Mouse (Mus musculus): ENCODE measurements at regions not wholly inside any gene's neighbourhood (a gene's known extent, or its start where the extent isn't known, plus 50 kb on each side); places are given as distances from the start of the nearest gene placed in this dataset.

GRCm38 (mm10) chr13:32603925-32604590 is 179.7 kb downstream of the Mylk4 start:
- Histone ChIP-seq H3K4me2 (ENCODE audit: low read depth, low read length, severe bottlenecking) (no peak overlapping the region), H3K27ac (ENCODE audit: low read depth, low read length) (no peak overlapping the region), H3K9me3 (ENCODE audit: control insufficient read depth, low read length) (no peaks in the 10 kb centered on the region), H3K27me3 (ENCODE audit: control insufficient read depth, insufficient read depth, low read length) (no peaks in the 10 kb centered on the region), H3K36me3 (ENCODE audit: control insufficient read depth, insufficient read depth, low read length) (no peaks in the 10 kb centered on the region), H3K4me3 (ENCODE audit: low read depth, low read length) (no peak overlapping the region), H3K4me1 (replicated peaks; ENCODE audit: control insufficient read depth, insufficient read depth, low read length) (no peaks in the 10 kb centered on the region), H3K9ac (ENCODE audit: low read length) (no peak overlapping the region)
- ATAC-seq (replicated peaks; ENCODE audit: low FRiP score) (no peak), DNase-seq (ENCODE audit: low spot score) (no peak)
- 84% methylated on average over 8 of the region's 8 CpGs for WGBS

DNA sequence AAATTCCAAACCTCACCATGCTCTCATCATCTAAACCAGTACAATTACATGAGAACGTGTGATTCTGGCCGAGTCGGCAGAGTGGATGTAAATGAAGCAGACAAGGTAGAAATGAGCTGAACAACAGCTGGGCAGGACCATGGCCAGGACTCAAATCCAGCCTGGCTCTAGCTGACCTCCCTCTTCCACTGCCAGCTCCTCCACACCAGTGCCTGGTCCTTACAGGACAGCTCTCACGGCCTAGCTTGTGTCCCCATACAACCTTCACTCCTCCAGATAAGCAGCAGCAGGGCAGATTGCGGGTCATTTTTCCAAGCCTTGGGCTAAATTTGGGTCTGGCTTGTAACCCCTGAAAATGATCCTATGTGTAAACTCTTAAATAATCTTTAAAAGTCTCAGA is 182.4 kb downstream of the Mylk4 start:
- H3K36me3 ChIP-seq (ENCODE audit: control insufficient read depth, insufficient read depth, low read length), result no peaks in the 10 kb centered on the region
- WGBS, result 78% methylated on average over 5 of the region's 5 CpGs
- no peak for DNase-seq (ENCODE audit: low spot score)
- H3K4me2 ChIP-seq (ENCODE audit: low read depth, low read length, severe bottlenecking), result no peak overlapping the region
- ATAC-seq (replicated peaks; ENCODE audit: low FRiP score), result no peak
- no peaks in the 10 kb centered on the region for H3K9me3 ChIP-seq (ENCODE audit: control insufficient read depth, low read length)
- no peak overlapping the region for H3K4me3 ChIP-seq (ENCODE audit: low read depth, low read length)
- H3K4me1 ChIP-seq (replicated peaks; ENCODE audit: control insufficient read depth, insufficient read depth, low read length), result no peaks in the 10 kb centered on the region
- H3K9ac ChIP-seq (ENCODE audit: low read length), result no peak overlapping the region
- no peak overlapping the region for H3K27ac ChIP-seq (ENCODE audit: low read depth, low read length)
- H3K27me3 ChIP-seq (ENCODE audit: control insufficient read depth, insufficient read depth, low read length), result no peaks in the 10 kb centered on the region

DNA sequence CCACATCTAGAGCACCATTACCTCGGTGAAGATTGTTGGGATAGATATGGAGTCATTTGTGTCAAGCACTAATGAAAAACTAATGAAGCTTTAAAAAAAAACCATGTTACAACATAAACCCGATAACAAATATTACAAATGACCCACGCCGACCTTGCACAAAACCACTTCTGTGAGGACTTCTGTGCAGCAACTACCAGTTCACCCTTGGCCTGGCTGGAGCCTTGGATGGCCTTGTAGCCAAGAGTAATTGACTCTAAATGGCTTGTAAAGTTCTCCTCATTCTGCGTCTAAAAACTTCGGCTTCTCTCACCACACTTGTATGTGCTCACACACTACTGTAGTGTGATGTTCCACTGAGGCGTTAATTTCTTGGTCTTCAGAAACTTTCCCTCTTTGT is 190.1 kb downstream of the Mylk4 start:
- H3K4me3 ChIP-seq (ENCODE audit: low read depth, low read length), result no peak overlapping the region
- no peaks in the 10 kb centered on the region for H3K36me3 ChIP-seq (ENCODE audit: control insufficient read depth, insufficient read depth, low read length)
- no peaks in the 10 kb centered on the region for H3K27me3 ChIP-seq (ENCODE audit: control insufficient read depth, insufficient read depth, low read length)
- WGBS, result 88% methylated on average over 7 of the region's 7 CpGs
- no peaks in the 10 kb centered on the region for H3K9me3 ChIP-seq (ENCODE audit: control insufficient read depth, low read length)
- DNase-seq (ENCODE audit: low spot score) (no peak), ATAC-seq (replicated peaks; ENCODE audit: low FRiP score) (no peak)
- no peak overlapping the region for H3K27ac ChIP-seq (ENCODE audit: low read depth, low read length)
- H3K4me2 ChIP-seq (ENCODE audit: low read depth, low read length, severe bottlenecking), result no peak overlapping the region
- no peak overlapping the region for H3K9ac ChIP-seq (ENCODE audit: low read length)
- no peaks in the 10 kb centered on the region for H3K4me1 ChIP-seq (replicated peaks; ENCODE audit: control insufficient read depth, insufficient read depth, low read length)

DNA sequence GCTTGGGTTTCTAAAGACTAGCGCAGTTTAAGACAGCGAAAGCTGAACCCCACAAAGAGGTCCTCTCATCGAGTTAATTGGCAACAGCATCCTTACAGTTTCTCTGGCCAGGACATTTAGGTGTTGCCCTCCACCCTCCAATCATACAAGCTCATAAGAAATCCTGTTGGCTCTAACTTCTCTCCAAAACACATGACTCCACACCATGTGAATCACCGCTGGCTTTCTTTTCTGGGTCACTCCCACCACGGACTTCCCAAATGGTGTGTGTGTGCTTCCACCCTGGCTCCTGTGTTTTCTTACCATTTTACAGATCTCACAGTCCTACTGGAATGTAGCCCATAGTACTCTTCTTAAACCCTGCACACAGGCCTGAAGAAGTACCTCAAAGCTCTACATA is 190.6 kb downstream of the Mylk4 start:
- Histone ChIP-seq H3K9ac (ENCODE audit: low read length) (no peak overlapping the region), H3K4me3 (ENCODE audit: low read depth, low read length) (no peak overlapping the region), H3K27ac (ENCODE audit: low read depth, low read length) (no peak overlapping the region), H3K4me2 (ENCODE audit: low read depth, low read length, severe bottlenecking) (no peak overlapping the region), H3K4me1 (replicated peaks; ENCODE audit: control insufficient read depth, insufficient read depth, low read length) (no peaks in the 10 kb centered on the region), H3K36me3 (ENCODE audit: control insufficient read depth, insufficient read depth, low read length) (no peaks in the 10 kb centered on the region), H3K27me3 (ENCODE audit: control insufficient read depth, insufficient read depth, low read length) (no peaks in the 10 kb centered on the region), H3K9me3 (ENCODE audit: control insufficient read depth, low read length) (no peaks in the 10 kb centered on the region)
- no peak for ATAC-seq (replicated peaks; ENCODE audit: low FRiP score)
- 97% methylated on average over 5 of the region's 5 CpGs for WGBS
- DNase-seq (ENCODE audit: low spot score), result no peak

DNA sequence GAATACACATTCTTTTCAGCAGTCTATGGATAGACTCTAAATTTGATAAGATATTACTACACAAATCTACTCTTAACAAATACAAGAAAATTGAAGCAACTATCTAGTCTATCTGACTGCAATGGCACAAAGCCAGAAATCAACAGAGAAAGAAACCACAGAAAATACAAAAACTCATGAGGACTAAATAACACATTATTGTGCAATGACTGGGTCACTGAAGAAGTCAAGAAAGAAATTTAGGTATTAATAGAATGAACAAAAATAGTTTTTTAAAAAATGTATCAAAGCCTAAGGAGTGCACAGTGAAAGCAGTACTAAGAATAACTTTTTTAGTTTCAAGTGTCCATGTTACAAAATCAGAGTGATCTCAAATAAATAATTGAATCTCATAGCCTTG is 202.2 kb downstream of the Mylk4 start:
- Histone ChIP-seq H3K36me3 (ENCODE audit: control insufficient read depth, insufficient read depth, low read length) (no peaks in the 10 kb centered on the region), H3K27ac (ENCODE audit: low read depth, low read length) (no peak overlapping the region), H3K4me2 (ENCODE audit: low read depth, low read length, severe bottlenecking) (no peak overlapping the region), H3K4me1 (replicated peaks; ENCODE audit: control insufficient read depth, insufficient read depth, low read length) (no peaks in the 10 kb centered on the region), H3K9ac (ENCODE audit: low read length) (no peak overlapping the region), H3K4me3 (ENCODE audit: low read depth, low read length) (no peak overlapping the region), H3K9me3 (ENCODE audit: control insufficient read depth, low read length) (no peaks in the 10 kb centered on the region), H3K27me3 (ENCODE audit: control insufficient read depth, insufficient read depth, low read length) (no peaks in the 10 kb centered on the region)
- DNase-seq (ENCODE audit: low spot score) (no peak), ATAC-seq (replicated peaks; ENCODE audit: low FRiP score) (no peak)

DNA sequence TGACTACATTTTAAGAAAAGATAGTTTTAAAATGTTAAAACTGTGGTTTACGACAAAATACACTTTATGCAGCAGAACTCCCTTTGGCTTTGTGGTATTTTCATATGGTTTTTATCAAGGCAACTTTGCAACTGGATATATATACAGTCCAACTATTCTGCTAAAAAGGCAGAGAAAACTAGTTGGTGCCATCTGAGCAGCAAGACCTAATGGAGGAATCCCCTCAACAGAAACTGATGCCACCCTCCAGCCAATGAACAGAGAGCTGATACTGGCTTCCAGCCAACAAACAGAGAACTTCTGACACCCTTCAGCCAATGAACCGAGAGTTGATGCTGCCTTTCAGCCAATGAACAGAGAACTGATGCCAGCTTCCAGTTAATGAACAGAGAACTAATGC is 215.9 kb downstream of the Mylk4 start:
- no peak overlapping the region for H3K9ac ChIP-seq (ENCODE audit: low read length)
- H3K4me3 ChIP-seq (ENCODE audit: low read depth, low read length), result no peak overlapping the region
- ATAC-seq (replicated peaks; ENCODE audit: low FRiP score), result no peak
- no peak for DNase-seq (ENCODE audit: low spot score)
- H3K4me1 ChIP-seq (replicated peaks; ENCODE audit: control insufficient read depth, insufficient read depth, low read length), result no peaks in the 10 kb centered on the region
- no peaks in the 10 kb centered on the region for H3K9me3 ChIP-seq (ENCODE audit: control insufficient read depth, low read length)
- no peaks in the 10 kb centered on the region for H3K27me3 ChIP-seq (ENCODE audit: control insufficient read depth, insufficient read depth, low read length)
- H3K4me2 ChIP-seq (ENCODE audit: low read depth, low read length, severe bottlenecking), result no peak overlapping the region
- no peak overlapping the region for H3K27ac ChIP-seq (ENCODE audit: low read depth, low read length)
- WGBS, result 84% methylated on average over 2 of the region's 2 CpGs
- H3K36me3 ChIP-seq (ENCODE audit: control insufficient read depth, insufficient read depth, low read length), result no peaks in the 10 kb centered on the region

GRCm38 (mm10) chr13:32560666-32561065 is 222.1 kb upstream of the Gmds start:
- DNase-seq (ENCODE audit: low spot score) (no peak), ATAC-seq (replicated peaks; ENCODE audit: low FRiP score) (no peak)
- Histone ChIP-seq H3K36me3 (ENCODE audit: control insufficient read depth, insufficient read depth, low read length) (no peaks in the 10 kb centered on the region), H3K27ac (ENCODE audit: low read depth, low read length) (no peak overlapping the region), H3K9ac (ENCODE audit: low read length) (no peak overlapping the region), H3K27me3 (ENCODE audit: control insufficient read depth, insufficient read depth, low read length) (no peaks in the 10 kb centered on the region), H3K4me2 (ENCODE audit: low read depth, low read length, severe bottlenecking) (no peak overlapping the region), H3K9me3 (ENCODE audit: control insufficient read depth, low read length) (no peaks in the 10 kb centered on the region), H3K4me1 (replicated peaks; ENCODE audit: control insufficient read depth, insufficient read depth, low read length) (no peaks in the 10 kb centered on the region), H3K4me3 (ENCODE audit: low read depth, low read length) (no peak overlapping the region)

DNA sequence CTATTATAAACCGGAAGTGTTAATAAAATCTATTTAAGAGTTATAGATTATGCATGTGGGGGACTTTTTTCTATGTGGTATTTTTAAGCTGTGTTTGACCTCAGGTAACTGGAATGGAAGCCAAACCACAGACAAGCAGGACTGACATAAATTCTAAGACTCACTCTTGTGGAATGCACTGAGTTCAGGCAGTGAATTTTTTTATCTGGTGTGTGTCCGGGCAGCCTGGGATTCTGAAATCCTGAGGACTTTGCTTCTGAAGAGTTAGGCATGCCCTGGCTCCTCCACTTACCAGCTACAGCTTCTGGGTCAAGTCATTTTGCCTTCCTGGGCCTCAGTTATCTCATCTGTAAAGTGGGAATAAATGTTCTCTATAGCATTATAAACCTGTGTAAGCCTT is 217.9 kb upstream of the Gmds start:
- H3K36me3 ChIP-seq (ENCODE audit: control insufficient read depth, insufficient read depth, low read length), result no peaks in the 10 kb centered on the region
- WGBS, result 89% methylated on average over 2 of the region's 2 CpGs
- H3K4me1 ChIP-seq (replicated peaks; ENCODE audit: control insufficient read depth, insufficient read depth, low read length), result no peaks in the 10 kb centered on the region
- H3K4me3 ChIP-seq (ENCODE audit: low read depth, low read length), result no peak overlapping the region
- H3K9me3 ChIP-seq (ENCODE audit: control insufficient read depth, low read length), result no peaks in the 10 kb centered on the region
- H3K9ac ChIP-seq (ENCODE audit: low read length), result no peak overlapping the region
- DNase-seq (ENCODE audit: low spot score) (no peak), ATAC-seq (replicated peaks; ENCODE audit: low FRiP score) (no peak)
- no peak overlapping the region for H3K27ac ChIP-seq (ENCODE audit: low read depth, low read length)
- H3K27me3 ChIP-seq (ENCODE audit: control insufficient read depth, insufficient read depth, low read length), result no peaks in the 10 kb centered on the region
- no peak overlapping the region for H3K4me2 ChIP-seq (ENCODE audit: low read depth, low read length, severe bottlenecking)

DNA sequence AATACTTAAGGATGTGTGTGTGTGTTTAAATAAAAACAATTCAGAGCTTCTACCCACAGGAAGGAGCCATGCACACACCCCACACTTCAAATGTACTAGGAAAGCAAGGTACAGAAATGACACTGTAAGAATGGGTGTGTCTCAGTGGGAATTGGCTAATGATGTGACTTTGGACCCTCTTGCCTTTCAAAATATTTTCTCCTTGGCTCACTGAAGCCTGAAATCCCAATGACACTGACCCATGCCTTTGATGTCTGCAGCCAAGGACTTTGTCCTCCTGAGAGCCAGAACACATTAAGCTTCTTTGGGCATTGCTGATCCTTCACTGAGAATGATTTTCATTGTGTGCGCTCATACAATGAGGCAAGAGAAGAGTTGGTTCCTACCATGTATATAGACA is 216.5 kb upstream of the Gmds start:
- Histone ChIP-seq H3K27ac (ENCODE audit: low read depth, low read length) (no peak overlapping the region), H3K9me3 (ENCODE audit: control insufficient read depth, low read length) (no peaks in the 10 kb centered on the region), H3K9ac (ENCODE audit: low read length) (no peak overlapping the region), H3K4me3 (ENCODE audit: low read depth, low read length) (no peak overlapping the region), H3K4me2 (ENCODE audit: low read depth, low read length, severe bottlenecking) (no peak overlapping the region), H3K27me3 (ENCODE audit: control insufficient read depth, insufficient read depth, low read length) (no peaks in the 10 kb centered on the region), H3K4me1 (replicated peaks; ENCODE audit: control insufficient read depth, insufficient read depth, low read length) (no peaks in the 10 kb centered on the region), H3K36me3 (ENCODE audit: control insufficient read depth, insufficient read depth, low read length) (no peaks in the 10 kb centered on the region)
- ATAC-seq (replicated peaks; ENCODE audit: low FRiP score), result no peak
- DNase-seq (ENCODE audit: low spot score), result no peak
- 93% methylated on average over 1 of the region's 1 CpGs for WGBS
